Mouse (Mus musculus) urinary bladder, postnatal 25 days (tissue): ENCODE results near the gene Hbb-bh1.
A peak's percentile ranks its signal among the peaks of the same experiment; 100 is the strongest.
"Not testable (repeated sequence)": the region's sequence is repeated elsewhere in the genome, so short reads cannot be mapped to it uniquely, and the experiment has no call there.

Source experiments
- DNase-seq: peaks from one replicate; pipeline ENCODE4 v3.0.0; 2022; ENCODE audit warnings: low spot score

Gene Hbb-bh1

GRCm38 (mm10) chr7:103811223-103811845, 31.6 kb downstream of the Hbb-bh1 start:
- DNase-seq: no peak

- DNase-seq: no peak
Observed at GRCm38 (mm10) chr7:103810746-103811145, 32.2 kb downstream of the Hbb-bh1 start.

GRCm38 (mm10) chr7:103810296-103810695, 32.7 kb downstream of the Hbb-bh1 start:
- DNase-seq: no peak

- no peak for DNase-seq
Observed at GRCm38 (mm10) chr7:103809801-103810155, 33.2 kb downstream of the Hbb-bh1 start.

GRCm38 (mm10) chr7:103808971-103809800, 33.8 kb downstream of the Hbb-bh1 start:
- DNase-seq: no peak

GRCm38 (mm10) chr7:103808120-103808519, 34.8 kb downstream of the Hbb-bh1 start:
- not testable (repeated sequence) for DNase-seq

GRCm38 (mm10) chr7:103806856-103807255, 36.1 kb downstream of the Hbb-bh1 start:
- peak; percentile 5 for DNase-seq

GRCm38 (mm10) chr7:103792669-103793388, 50.1 kb downstream of the Hbb-bh1 start:
- DNase-seq: no peak

- DNase-seq: no peak
Observed at GRCm38 (mm10) chr7:103791721-103792120, 51.2 kb downstream of the Hbb-bh1 start, which contains the start of gene Olfr67. Gene Olfr67, minus strand, starts transcription at chr7:103791821.
